Mouse (Mus musculus) myocyte (in vitro differentiated cells): ENCODE measurements around the gene Gm20388. TPM values are rescaled to one million over a fixed set of nuclear protein-coding genes. Genes with fewer than 3 reads are reported as not detected.

ENCODE experiments used
- H3K27me3 ChIP-seq: one replicate; pipeline ENCODE4 v1.6.1; 2011; ENCODE audit not compliant: control insufficient read depth, insufficient read depth, insufficient read length
- H3K36me3 ChIP-seq: one replicate; pipeline ENCODE4 v1.6.1; 2011; ENCODE audit not compliant: control insufficient read depth, insufficient read depth
- H3K4me2 ChIP-seq: one replicate; pipeline ENCODE4 v1.6.1; 2011; ENCODE audit warnings: low read depth, control low read depth
- H3K4me3 ChIP-seq: one replicate; pipeline ENCODE4 v1.5.1; 2011; ENCODE audit warnings: mild to moderate bottlenecking, control low read depth, moderate library complexity
- H3K79me2 ChIP-seq: one replicate; pipeline ENCODE4 v1.6.1; 2011; ENCODE audit not compliant: control insufficient read depth, insufficient read depth
- H3ac ChIP-seq: one replicate; pipeline ENCODE4 v1.6.1; 2011; ENCODE audit not compliant: control insufficient read depth, insufficient read length
- CEBPB ChIP-seq: IDR thresholded peaks from 2 replicates; pipeline ENCODE4 v1.6.1; 2011; ENCODE audit warnings: mild to moderate bottlenecking, moderate library complexity; ENCODE audit not compliant: poor library complexity, insufficient read depth, severe bottlenecking
- E2F4 ChIP-seq: IDR thresholded peaks from one replicate; pipeline ENCODE4 v1.6.1; 2011; ENCODE audit warnings: mild to moderate bottlenecking, control low read depth, moderate library complexity; ENCODE audit not compliant: insufficient read depth
- MAX ChIP-seq: IDR thresholded peaks from one replicate; pipeline ENCODE4 v1.6.1; 2011; ENCODE audit warnings: low read depth, mild to moderate bottlenecking, control low read depth
- MYOD1 ChIP-seq, 3 experiments: IDR thresholded peaks; one replicate each; pipeline ENCODE4 v1.6.1; 2011; ENCODE audit warnings: control low read depth in 2 of 3, low read depth in 2 of 3, mild to moderate bottlenecking in 2 of 3, moderate library complexity in 1 of 3; ENCODE audit not compliant: insufficient read length in 2 of 3, control insufficient read depth in 1 of 3
- MYOG ChIP-seq, 3 experiments: IDR thresholded peaks; one replicate each; pipeline ENCODE4 v1.6.1; 2011; ENCODE audit warnings: control low read depth in 2 of 3, low read depth in 2 of 3, mild to moderate bottlenecking in 2 of 3; ENCODE audit not compliant: insufficient read length in 2 of 3, control insufficient read depth in 1 of 3, insufficient read depth in 1 of 3
- POLR2A ChIP-seq: IDR thresholded peaks from one replicate; pipeline ENCODE4 v1.6.1; 2011; ENCODE audit warnings: low read depth, mild to moderate bottlenecking, control low read depth, moderate library complexity; ENCODE audit not compliant: insufficient read length
- POLR2AphosphoS2 ChIP-seq: IDR thresholded peaks from one replicate; pipeline ENCODE4 v1.6.1; 2011; ENCODE audit warnings: low read depth, control low read depth; ENCODE audit not compliant: insufficient read length
- REST ChIP-seq: IDR thresholded peaks from one replicate; pipeline ENCODE4 v1.6.1; 2011; ENCODE audit warnings: mild to moderate bottlenecking, control low read depth, moderate library complexity; ENCODE audit not compliant: insufficient read depth, insufficient read length
- SRF ChIP-seq: IDR thresholded peaks from one replicate; pipeline ENCODE4 v1.6.1; 2011; ENCODE audit warnings: low read depth; ENCODE audit not compliant: control insufficient read depth, insufficient read length
- TCF12 ChIP-seq: IDR thresholded peaks from one replicate; pipeline ENCODE4 v1.6.1; 2011; ENCODE audit warnings: mild to moderate bottlenecking, control low read depth; ENCODE audit not compliant: poor library complexity, insufficient read depth, severe bottlenecking
- TCF3 ChIP-seq: IDR thresholded peaks from one replicate; pipeline ENCODE4 v1.6.1; 2011; ENCODE audit warnings: low read depth, control low read depth; ENCODE audit not compliant: insufficient read length
- USF1 ChIP-seq: IDR thresholded peaks from one replicate; pipeline ENCODE4 v1.6.1; 2011; ENCODE audit warnings: low read depth, mild to moderate bottlenecking, control low read depth, moderate library complexity
- polyA plus RNA-seq: library from polyadenylated mRNA; unstranded; fragments of >200 nt; fragmentation: generic; extraction: Trizol; gene quantifications from one replicate; pipeline ENCODE4 v1.2.1, GENCODE M21; 2012; ENCODE audit warnings: missing spikeins

Gm20388 gene
- polyA plus RNA-seq, 1 experiment = 15.3 TPM

DNA sequence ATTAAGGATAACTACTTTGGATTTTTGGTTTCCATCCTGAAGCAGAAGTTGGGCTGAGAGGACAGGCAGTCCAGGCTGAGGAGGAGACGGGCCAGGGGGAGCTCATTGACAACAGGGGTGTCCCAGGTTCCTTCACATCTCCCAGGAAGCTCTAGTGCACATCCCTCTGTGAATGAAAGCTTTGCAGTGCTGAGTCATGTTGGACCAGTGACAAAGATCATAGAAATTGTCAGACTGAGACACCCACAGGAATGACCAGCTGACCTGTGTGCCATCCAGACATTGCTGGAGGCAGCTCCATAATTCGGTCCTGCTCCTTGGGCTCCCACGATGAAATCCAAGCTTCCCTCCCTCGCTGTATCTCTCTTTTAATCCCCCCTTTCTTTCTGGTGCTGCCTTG lies 2261.2 kb downstream of the Gm20388 start:
- TF ChIP-seq TCF12 = no peak
- TF ChIP-seq MYOG (IDR thresholded peaks at IDR 0.05; ENCODE audit: control insufficient read depth in 1 of 3, insufficient read depth in 1 of 3, insufficient read length in 2 of 3, low read depth in 2 of 3) = peak in 1 of 3 experiments; percentile 32
- TF ChIP-seq E2F4 = no peak
- TF ChIP-seq CEBPB = no peak
- peak; percentile 17 for TF ChIP-seq USF1
- TF ChIP-seq MYOD1 (IDR thresholded peaks at IDR 0.05; ENCODE audit: control insufficient read depth in 1 of 3, insufficient read length in 2 of 3, low read depth in 2 of 3) = peak in 2 of 3 experiments; percentile 7 to 30
- Histone ChIP-seq H3ac (no peak overlapping the region), H3K4me3 (no peak overlapping the region), H3K36me3 (no peaks in the 10 kb centered on the region), H3K4me2 (peak overlapping the region; percentile 65), H3K79me2 (no peaks in the 10 kb centered on the region), H3K27me3 (no peaks in the 10 kb centered on the region)

DNA sequence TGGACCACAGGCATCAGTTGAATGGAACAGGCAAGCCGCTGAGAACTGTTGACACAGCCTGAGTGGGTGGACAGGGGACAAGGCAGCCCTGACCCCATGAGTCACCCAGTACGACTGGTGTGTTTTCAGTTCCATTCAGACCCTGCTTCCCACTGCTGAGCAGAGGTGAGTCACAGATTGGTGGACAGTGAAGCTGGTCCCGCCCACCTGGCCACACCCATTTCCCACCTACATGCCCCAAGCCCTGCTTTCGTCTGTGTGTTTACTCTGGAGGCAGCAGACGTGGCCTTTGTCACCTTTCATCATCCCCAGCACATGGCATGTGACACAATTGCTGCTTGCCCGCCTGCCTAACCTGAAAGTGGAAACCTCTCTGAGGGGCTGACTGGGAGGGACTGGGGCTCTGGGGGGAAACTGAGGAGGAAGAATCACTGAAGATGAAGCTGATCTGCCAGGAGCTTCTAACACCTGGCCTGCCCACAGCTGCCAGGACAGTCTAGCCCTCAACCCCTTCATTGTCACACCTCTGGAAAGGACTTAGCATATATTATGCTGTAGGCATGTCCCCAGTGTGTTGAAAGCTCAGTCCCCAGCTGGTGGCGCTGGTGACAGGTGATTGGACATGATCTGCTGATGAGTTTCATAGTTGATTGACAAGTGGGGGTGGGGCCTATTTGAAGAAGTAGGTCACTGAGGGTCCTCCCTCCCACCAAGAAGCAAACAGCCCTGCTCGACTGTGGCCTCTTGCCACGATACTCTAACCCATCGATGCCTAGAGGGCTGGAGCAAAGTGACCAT lies 2263.7 kb downstream of the Gm20388 start:
- H3K79me2 ChIP-seq = no peaks in the 10 kb centered on the region
- no peak overlapping the region for H3ac ChIP-seq
- H3K36me3 ChIP-seq = no peaks in the 10 kb centered on the region
- H3K4me3 ChIP-seq = no peak overlapping the region
- peak overlapping the region; percentile 53 for H3K4me2 ChIP-seq
- TF ChIP-seq USF1 (no peak), MYOD1 (IDR thresholded peaks at IDR 0.05; ENCODE audit: control insufficient read depth in 1 of 3, insufficient read length in 2 of 3, low read depth in 2 of 3) (peak in 1 of 3 experiments; percentile 47)
- no peaks in the 10 kb centered on the region for H3K27me3 ChIP-seq

DNA sequence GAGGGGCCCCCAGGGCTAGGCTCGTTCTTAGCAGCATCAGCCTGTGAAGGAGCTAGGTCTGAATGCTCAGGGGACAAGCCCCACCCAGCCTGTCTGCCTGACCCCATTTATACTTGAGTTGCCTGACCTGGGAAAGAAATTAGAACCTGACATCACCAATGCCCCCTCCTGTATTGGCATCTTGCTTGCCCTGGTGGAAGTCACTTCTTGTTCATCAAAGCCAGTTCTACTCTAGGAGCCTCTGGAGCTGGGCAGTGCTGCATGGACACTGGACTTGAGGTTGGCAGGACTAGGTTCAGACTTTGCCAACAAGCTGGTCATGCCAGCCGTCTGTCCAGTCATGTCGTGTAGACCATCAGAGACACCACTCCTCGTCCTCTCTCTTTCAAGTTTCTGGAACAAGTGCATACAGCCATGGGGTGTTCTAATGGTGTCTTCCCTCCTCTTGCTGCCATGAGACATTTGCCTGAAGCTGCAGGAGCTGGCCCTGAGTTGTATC lies 2267.8 kb downstream of the Gm20388 start:
- Histone ChIP-seq H3K79me2 (no peaks in the 10 kb centered on the region), H3K4me2 (no peak overlapping the region), H3K36me3 (no peaks in the 10 kb centered on the region), H3ac (no peak overlapping the region), H3K27me3 (no peaks in the 10 kb centered on the region), H3K4me3 (no peak overlapping the region)
- TF ChIP-seq TCF3 = no peak
- no peak for TF ChIP-seq MYOG (IDR thresholded peaks at IDR 0.05; ENCODE audit: control insufficient read depth in 1 of 3, insufficient read depth in 1 of 3, insufficient read length in 2 of 3, low read depth in 2 of 3)

DNA sequence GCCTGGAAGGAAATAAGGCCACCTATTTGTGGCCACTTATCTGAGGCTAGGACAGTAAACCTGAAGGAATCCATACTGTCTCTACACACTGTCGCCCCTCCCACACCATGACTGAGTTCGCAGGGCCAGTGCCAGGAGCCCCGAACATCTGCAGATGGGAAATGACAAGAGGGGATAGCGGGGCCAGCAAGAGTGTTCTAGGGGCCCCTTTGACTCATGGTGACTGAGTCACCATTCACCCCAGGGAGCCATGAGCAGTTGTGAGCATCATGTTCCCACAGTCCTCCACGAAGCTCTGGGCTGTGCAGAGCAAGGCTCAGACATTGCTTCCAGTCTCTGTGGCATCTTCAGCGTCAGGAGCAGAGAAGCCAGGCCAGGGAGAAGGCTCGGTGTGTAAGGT lies 2268.7 kb downstream of the Gm20388 start:
- H3K4me2 ChIP-seq = no peak overlapping the region
- TF ChIP-seq MYOG (IDR thresholded peaks at IDR 0.05; ENCODE audit: control insufficient read depth in 1 of 3, insufficient read depth in 1 of 3, insufficient read length in 2 of 3, low read depth in 2 of 3) (no peak), E2F4 (no peak), POLR2A (no peak), REST (no peak), MAX (no peak), POLR2AphosphoS2 (no peak), CEBPB (no peak), TCF3 (no peak), SRF (no peak), TCF12 (no peak), USF1 (no peak)

DNA sequence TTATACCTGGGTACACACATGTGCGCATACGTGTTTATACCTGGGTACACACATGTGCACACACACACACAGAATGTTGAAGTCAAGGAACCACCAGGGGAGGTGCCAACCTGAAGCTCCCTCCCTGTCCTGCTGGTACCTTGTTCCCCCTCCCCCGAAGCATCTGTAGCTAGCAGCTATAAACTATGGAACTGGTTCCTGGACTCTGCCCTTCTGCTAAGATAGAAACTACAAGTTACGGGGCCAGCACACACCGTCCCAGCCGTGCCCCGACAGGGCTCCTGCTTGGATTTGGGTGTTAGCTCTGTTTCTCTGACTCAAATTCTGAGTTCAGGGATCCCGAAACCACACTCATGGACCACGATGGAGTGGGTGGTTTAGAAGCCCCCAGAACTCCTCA lies 2269.5 kb downstream of the Gm20388 start:
- TF ChIP-seq CEBPB = no peak
- TF ChIP-seq MYOD1 (IDR thresholded peaks at IDR 0.05; ENCODE audit: control insufficient read depth in 1 of 3, insufficient read length in 2 of 3, low read depth in 2 of 3) = no peak
- TF ChIP-seq POLR2AphosphoS2 = no peak
- no peak for TF ChIP-seq MAX
- TF ChIP-seq POLR2A = no peak
- no peak for TF ChIP-seq MYOG (IDR thresholded peaks at IDR 0.05; ENCODE audit: control insufficient read depth in 1 of 3, insufficient read depth in 1 of 3, insufficient read length in 2 of 3, low read depth in 2 of 3)
- TF ChIP-seq SRF = no peak
- no peak for TF ChIP-seq E2F4
- no peak for TF ChIP-seq REST
- TF ChIP-seq TCF12 = no peak
- no peak for TF ChIP-seq USF1
- no peak for TF ChIP-seq TCF3
- Histone ChIP-seq H3ac (no peak overlapping the region), H3K79me2 (no peaks in the 10 kb centered on the region), H3K4me2 (peak overlapping the region; percentile 30), H3K4me3 (no peak overlapping the region), H3K27me3 (no peaks in the 10 kb centered on the region), H3K36me3 (no peaks in the 10 kb centered on the region)

More for the DNA sequence above, 2268.7 kb downstream of the Gm20388 start:
- H3K79me2 ChIP-seq = no peaks in the 10 kb centered on the region
- no peak overlapping the region for H3ac ChIP-seq
- H3K27me3 ChIP-seq = no peaks in the 10 kb centered on the region
- no peaks in the 10 kb centered on the region for H3K36me3 ChIP-seq
- H3K4me3 ChIP-seq = no peak overlapping the region
